Mouse (Mus musculus) lung, postnatal 0 days (tissue): Measurements from ENCODE around the gene Gfpt2. TPM values are rescaled to one million over a fixed set of nuclear protein-coding genes. Genes with fewer than 3 reads are reported as not detected.

ENCODE experiments used
- ATAC-seq: fragments of 200-750 bp; cut with Nextera tagmentation; 2 replicates; pipeline ENCODE4 v1.8.0; 2017; ENCODE audit warnings: moderate library complexity
- DNase-seq: peaks from one replicate; pipeline ENCODE4 v3.0.0-alpha.2; 2016; ENCODE audit warnings: low spot score
- H3K27ac ChIP-seq: fragments of 300-500 bp; sonication (generic); 2 replicates; pipeline ENCODE4 v1.5.1; 2014; ENCODE audit warnings: antibody characterized with exemption, mild to moderate bottlenecking, low read length, mixed read lengths
- H3K27me3 ChIP-seq: fragments of 300-500 bp; sonication (generic); replicated peaks from 2 replicates; pipeline ENCODE4 v1.6.1; 2014; ENCODE audit warnings: low read length, mixed read lengths; ENCODE audit not compliant: insufficient read depth
- H3K36me3 ChIP-seq: fragments of 300-500 bp; sonication (generic); 2 replicates; pipeline ENCODE4 v1.6.1; 2014; ENCODE audit warnings: low read length, mixed read lengths; ENCODE audit not compliant: insufficient read depth
- H3K4me1 ChIP-seq: fragments of 300-500 bp; sonication (generic); 2 replicates; pipeline ENCODE4 v1.6.1; 2014; ENCODE audit warnings: antibody characterized with exemption, low read depth, low read length, mixed read lengths; ENCODE audit not compliant: insufficient read depth
- H3K4me2 ChIP-seq: fragments of 300-500 bp; sonication (generic); replicated peaks from 2 replicates; pipeline ENCODE4 v1.6.1; 2014; ENCODE audit warnings: low read depth, mild to moderate bottlenecking, low read length, moderate library complexity, mixed read lengths
- H3K4me3 ChIP-seq: fragments of 300-500 bp; sonication (generic); 2 replicates; pipeline ENCODE4 v1.5.1; 2014; ENCODE audit warnings: low read depth, low read length
- H3K9ac ChIP-seq: fragments of 300-500 bp; sonication (generic); replicated peaks from 2 replicates; pipeline ENCODE4 v1.6.1; 2014; ENCODE audit warnings: low read depth, mild to moderate bottlenecking
- H3K9me3 ChIP-seq: fragments of 300-500 bp; sonication (generic); 2 replicates; pipeline ENCODE4 v1.6.1; 2016; ENCODE audit warnings: low read length, mixed read lengths
- CTCF ChIP-seq: IDR thresholded peaks from 2 replicates; pipeline ENCODE4 v1.5.1; 2016; ENCODE audit warnings: antibody characterized with exemption, mild to moderate bottlenecking
- EP300 ChIP-seq: IDR thresholded peaks from 2 replicates; pipeline ENCODE4 v1.6.1; 2016; ENCODE audit warnings: antibody characterized with exemption, mild to moderate bottlenecking, control low read depth
- WGBS: fragments of 180-500 bp; shearing (Covaris S2); extraction: QIAGEN DNeasy Blood & Tissue Kit; methylation state at CpG from one replicate; pipeline ENCODE4 v1.1.7; 2014; 5-methylcytosine and 5-hydroxymethylcytosine counted together
- microRNA-seq: library from miRNA; unstranded; fragments of <30 nt; microRNA quantifications from one replicate; pipeline ENCODE4, GENCODE M21; 2016
- polyA plus RNA-seq: library from polyadenylated mRNA; unstranded; fragments of >200 nt; fragmentation: Nextera tagmentation; extraction: Ambion mirVana; gene quantifications from 2 replicates; pipeline ENCODE4 v1.2.1, GENCODE M21; 2015

Gene Gfpt2
- polyA plus RNA-seq, 1 experiment from 2014 or later, result 4.5 TPM

GRCm38 (mm10) chr11:49879950-49880642 lies 86.1 kb downstream of the Gfpt2 start:
- no peaks in the 10 kb centered on the region for H3K9me3 ChIP-seq
- no peaks in the 10 kb centered on the region for H3K27me3 ChIP-seq
- whole genome bisulfite sequencing, result 52% methylated on average over 3 of the region's 3 CpGs
- peaks cover 6% of the 10 kb centered on the region; the same call in 1 of the 2 replicates for H3K36me3 ChIP-seq
- no peak overlapping the region for H3K4me3 ChIP-seq
- peak overlapping the region; percentile 57 for H3K27ac ChIP-seq
- H3K9ac ChIP-seq, result no peak overlapping the region
- DNase-seq (peak; percentile 78), ATAC-seq (peak; percentile 85)
- H3K4me1 ChIP-seq, result no peaks in the 10 kb centered on the region
- TF ChIP-seq EP300, result peak; percentile 49
- TF ChIP-seq CTCF, result 0 out of 2 replicates have a peak, but pooled peaks have one; percentile 2
- no peak overlapping the region for H3K4me2 ChIP-seq

- Histone ChIP-seq H3K27me3 (no peaks in the 10 kb centered on the region), H3K4me1 (no peaks in the 10 kb centered on the region), H3K27ac (no peak overlapping the region), H3K9me3 (no peaks in the 10 kb centered on the region), H3K4me2 (no peak overlapping the region), H3K4me3 (no peak overlapping the region), H3K36me3 (peaks cover 20% of the 10 kb centered on the region), H3K9ac (no peak overlapping the region)
- no peak for ATAC-seq
- no peak for TF ChIP-seq CTCF
- TF ChIP-seq EP300, result no peak
- WGBS, result 93% methylated on average over 3 of the region's 3 CpGs
- DNase-seq, result no peak
These were observed 89.4 kb downstream of the Gfpt2 start for GRCm38 (mm10) chr11:49883394-49883793.

Small RNA genes lying within 50 kb of the gene (microRNA-seq; reads per million reads assigned to microRNA genes)
- gene Gm23813, result not detected

Other genes with a start within 250 kb of the Gfpt2 start
- not detected in 2 replicates for gene Olfr1380, start 237.3 kb upstream of the Gfpt2 start, polyA plus RNA-seq
- 9.7 and 9.8 TPM in 2 replicates for gene Flt4, start 184.9 kb upstream of the Gfpt2 start, polyA plus RNA-seq
- 261 and 341 TPM in 2 replicates for gene Scgb3a1, start 130.6 kb upstream of the Gfpt2 start, polyA plus RNA-seq
- 36.0 and 40.6 TPM in 2 replicates for gene Cnot6, start 81.5 kb upstream of the Gfpt2 start, polyA plus RNA-seq
- 30.2 and 32.3 TPM in 2 replicates for gene Mapk9, start 52.6 kb downstream of the Gfpt2 start, polyA plus RNA-seq
- not detected in 2 replicates for gene Rasgef1c, start 107.7 kb downstream of the Gfpt2 start, polyA plus RNA-seq
- 77.5 and 81.6 TPM in 2 replicates for gene Rnf130, start 231.2 kb downstream of the Gfpt2 start, polyA plus RNA-seq